Mouse (Mus musculus) lung, adult 2 months (tissue): Measurements from ENCODE around the gene Trcg1. TPM values are rescaled to one million over a fixed set of nuclear protein-coding genes. Genes with fewer than 3 reads are reported as not detected.

ENCODE experiments used
- DNase-seq: peaks from one replicate; pipeline ENCODE4 v3.0.0; 2022
- H3K4me1 ChIP-seq: fragments of 200-500 bp; 2 replicates; pipeline ENCODE4 v1.6.1; 2011; ENCODE audit warnings: low read length; ENCODE audit not compliant: control insufficient read depth, insufficient read depth
- H3K4me3 ChIP-seq: fragments of 200-500 bp; replicated peaks from 2 replicates; pipeline ENCODE3; 2011; ENCODE audit warnings: low read depth, mild to moderate bottlenecking, control low read depth, low read length; ENCODE audit errors: extremely low read depth
- CTCF ChIP-seq: fragments of 200-500 bp; IDR thresholded peaks from 2 replicates; pipeline ENCODE4 v1.5.1; 2011; ENCODE audit warnings: mild to moderate bottlenecking, low read length, control low read depth; ENCODE audit not compliant: insufficient read depth
- POLR2A ChIP-seq: fragments of 200-500 bp; IDR thresholded peaks from 2 replicates; pipeline ENCODE4 v1.6.1; 2011; ENCODE audit warnings: low read depth, mild to moderate bottlenecking, control low read depth, low read length, borderline replicate concordance; ENCODE audit errors: extremely low read depth
- WGBS: fragments of 180-500 bp; shearing (Covaris S2); methylation state at CpG from one replicate; pipeline ENCODE4 v1.1.7; 2018; 5-methylcytosine and 5-hydroxymethylcytosine counted together
- polyA plus RNA-seq: library from polyadenylated mRNA; depleted of rRNA; stranded (reverse); fragments of >200 nt; gene quantifications from 2 replicates; pipeline ENCODE4 v1.2.3, GENCODE M21; 2012

Gene Trcg1
- polyA plus RNA-seq, 1 experiment = not detected

- 35% methylated on average over 8 of the region's 8 CpGs for WGBS
- H3K4me1 ChIP-seq = peaks cover 6% of the 10 kb centered on the region; the same call in 1 of the 2 replicates
- TF ChIP-seq POLR2A (no peak), CTCF (no peak)
- no peak for DNase-seq
- no peak overlapping the region for H3K4me3 ChIP-seq
Observed at GRCm38 (mm10) chr9:57247201-57247671, 10.9 kb downstream of the Trcg1 start.

- Histone ChIP-seq H3K4me1 (peaks cover 6% of the 10 kb centered on the region; the same call in 1 of the 2 replicates), H3K4me3 (no peak overlapping the region)
- TF ChIP-seq POLR2A (no peak), CTCF (no peak)
- 53% methylated on average over 7 of the region's 7 CpGs for WGBS
- DNase-seq = no peak
Observed at GRCm38 (mm10) chr9:57248030-57248942, 11.9 kb downstream of the Trcg1 start.

- Histone ChIP-seq H3K4me3 (no peak overlapping the region), H3K4me1 (peaks cover 8% of the 10 kb centered on the region; the same call in 1 of the 2 replicates)
- no peak for DNase-seq
- WGBS = 87% methylated on average over 4 of the region's 4 CpGs
- no peak for TF ChIP-seq CTCF
- no peak for TF ChIP-seq POLR2A
Observed at GRCm38 (mm10) chr9:57250026-57250425, 13.7 kb downstream of the Trcg1 start.

- DNase-seq = no peak
- WGBS = 58% methylated on average over 2 of the region's 2 CpGs
- TF ChIP-seq POLR2A = no peak
- no peak for TF ChIP-seq CTCF
- Histone ChIP-seq H3K4me1 (peaks cover 8% of the 10 kb centered on the region; the same call in 1 of the 2 replicates), H3K4me3 (no peak overlapping the region)
Observed at GRCm38 (mm10) chr9:57251139-57251538, 14.8 kb downstream of the Trcg1 start.

- 66% methylated on average over 7 of the region's 7 CpGs for WGBS
- Histone ChIP-seq H3K4me3 (no peak overlapping the region), H3K4me1 (peaks cover 2% of the 10 kb centered on the region; the same call in 1 of the 2 replicates)
- DNase-seq = no peak
- TF ChIP-seq POLR2A (no peak), CTCF (no peak)
Observed at GRCm38 (mm10) chr9:57254061-57254460, 17.7 kb downstream of the Trcg1 start.

GRCm38 (mm10) chr9:57254823-57255495 lies 18.6 kb downstream of the Trcg1 start:
- TF ChIP-seq POLR2A (no peak), CTCF (no peak)
- peaks cover 5% of the 10 kb centered on the region for H3K4me1 ChIP-seq
- H3K4me3 ChIP-seq = no peak overlapping the region
- DNase-seq = no peak
- WGBS = 68% methylated on average over 9 of the region's 9 CpGs

GRCm38 (mm10) chr9:57256309-57256708 lies 20.0 kb downstream of the Trcg1 start:
- Histone ChIP-seq H3K4me3 (no peak overlapping the region), H3K4me1 (peaks cover 16% of the 10 kb centered on the region)
- no peak for DNase-seq
- no peak for TF ChIP-seq CTCF
- no peak for TF ChIP-seq POLR2A
- 95% methylated on average over 20 of the region's 20 CpGs for WGBS

- H3K4me1 ChIP-seq = peaks cover 16% of the 10 kb centered on the region
- H3K4me3 ChIP-seq = no peak overlapping the region
- WGBS = 92% methylated on average over 11 of the region's 11 CpGs
- TF ChIP-seq POLR2A (no peak), CTCF (no peak)
- DNase-seq = no peak
Observed at GRCm38 (mm10) chr9:57256861-57257260, 20.5 kb downstream of the Trcg1 start.

GRCm38 (mm10) chr9:57257627-57258026 lies 21.3 kb downstream of the Trcg1 start:
- H3K4me3 ChIP-seq = no peak overlapping the region
- WGBS = 84% methylated on average over 9 of the region's 9 CpGs
- no peak for DNase-seq
- H3K4me1 ChIP-seq = peaks cover 17% of the 10 kb centered on the region
- TF ChIP-seq POLR2A (no peak), CTCF (no peak)
